Comparison of ENCODE assay signal across 11 mouse cellular contexts in the genomic region with DNA sequence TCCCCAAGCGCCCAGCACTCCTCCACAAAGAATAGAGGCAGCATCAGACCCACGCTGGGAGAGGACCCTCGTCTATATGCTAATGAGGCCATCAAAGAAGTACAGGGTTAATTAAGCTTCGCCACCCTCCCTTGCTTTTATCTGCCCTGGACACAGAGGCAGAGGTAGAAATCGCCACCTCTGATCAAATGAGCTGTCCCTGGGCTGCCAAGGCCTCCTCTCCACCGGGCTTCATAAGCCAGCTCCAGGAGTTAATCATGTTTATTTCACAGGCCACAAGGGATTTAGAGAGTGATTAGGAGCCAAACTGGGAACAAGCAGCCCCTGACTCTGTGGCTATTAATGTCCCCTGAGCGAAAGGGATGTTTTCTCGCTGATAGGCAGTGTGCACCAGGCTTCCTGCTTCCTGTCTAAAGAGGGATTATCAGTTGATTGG.
A peak's percentile ranks its signal among the peaks of the same experiment; 100 is the strongest.
DNase-seq lines count a peak whose midpoint lies in the region; ATAC-seq lines count a peak whose summit lies in the region.
"Had no signal": no experiment of that assay in that cellular context is flagged by ENCODE, and none has a peak within 500 bp of the region (broad histone marks: within the 10 kb centered on the region; RNA-seq: fewer than 3 reads in every experiment).

No protein-coding gene starts in this region.

- WGBS in kidney, embryonic 14.5 days, result 21% methylated on average over 8 of the region's 8 CpGs
- WGBS in forebrain, embryonic 12.5 days, result 3% methylated on average over 8 of the region's 8 CpGs
- WGBS in hindbrain, embryonic 16.5 days, result 17% methylated on average over 8 of the region's 8 CpGs
- 10% methylated on average over 8 of the region's 8 CpGs for WGBS in neural tube, embryonic 14.5 days

- H3K27ac ChIP-seq in kidney, embryonic 14.5 days (ENCODE audit: low read depth, low read length), result no peak overlapping the region
- H3K27ac ChIP-seq in forebrain, embryonic 12.5 days, result peak overlapping the region; percentile 65
- H3K27ac ChIP-seq in hindbrain, embryonic 16.5 days (ENCODE audit: low read depth, low read length), result no peak overlapping the region
- no peak overlapping the region for H3K27ac ChIP-seq in neural tube, embryonic 14.5 days (ENCODE audit: low read depth, low read length)
- H3K27ac ChIP-seq: gastrocnemius, adult 2 months had no signal

- no peaks in the 10 kb centered on the region for H3K4me1 ChIP-seq in kidney, embryonic 14.5 days (ENCODE audit: control insufficient read depth, insufficient read depth, low read length)
- H3K4me1 ChIP-seq in forebrain, embryonic 12.5 days, result peaks cover 38% of the 10 kb centered on the region
- peaks cover 6% of the 10 kb centered on the region; the same call in 1 of the 2 replicates for H3K4me1 ChIP-seq in hindbrain, embryonic 16.5 days (ENCODE audit: control insufficient read depth, insufficient read depth, low read depth, low read length)
- H3K4me1 ChIP-seq in neural tube, embryonic 14.5 days (ENCODE audit: control insufficient read depth, insufficient read depth, low read length), result peaks cover 11% of the 10 kb centered on the region; the same call in 1 of the 2 replicates

- no peak overlapping the region for H3K4me3 ChIP-seq in kidney, embryonic 14.5 days (ENCODE audit: low read length)
- no peak overlapping the region for H3K4me3 ChIP-seq in forebrain, embryonic 12.5 days (replicated peaks)
- H3K4me3 ChIP-seq in hindbrain, embryonic 16.5 days (ENCODE audit: low read length), result no peak overlapping the region
- H3K4me3 ChIP-seq in neural tube, embryonic 14.5 days (ENCODE audit: low read depth, low read length), result no peak overlapping the region
- H3K4me3 ChIP-seq: gastrocnemius, adult 2 months had no signal

- no peaks in the 10 kb centered on the region for H3K36me3 ChIP-seq in kidney, embryonic 14.5 days (ENCODE audit: control insufficient read depth, insufficient read depth, low read length)
- no peaks in the 10 kb centered on the region for H3K36me3 ChIP-seq in forebrain, embryonic 12.5 days (replicated peaks)
- H3K36me3 ChIP-seq in hindbrain, embryonic 16.5 days (ENCODE audit: control insufficient read depth, insufficient read depth, low read length), result no peaks in the 10 kb centered on the region
- H3K36me3 ChIP-seq in neural tube, embryonic 14.5 days (ENCODE audit: control insufficient read depth, insufficient read depth, low read length), result no peaks in the 10 kb centered on the region

- DNase-seq in kidney, adult 8-10 months, result no peak
- DNase-seq in urinary bladder, adult 2 months (ENCODE audit: low spot score), result no peak
- DNase-seq in lung, postnatal 4 days, result no peak
- DNase-seq: adrenal gland, postnatal 14 days; cerebellum, adult 8-10 months; gastrocnemius, adult 2 months; liver had no signal

- H3K27me3 ChIP-seq in kidney, embryonic 14.5 days (ENCODE audit: control insufficient read depth, insufficient read depth, low read length), result no peaks in the 10 kb centered on the region
- H3K27me3 ChIP-seq in forebrain, embryonic 12.5 days, result no peaks in the 10 kb centered on the region
- no peaks in the 10 kb centered on the region for H3K27me3 ChIP-seq in hindbrain, embryonic 16.5 days (replicated peaks; ENCODE audit: control insufficient read depth, insufficient read depth, low read length)
- no peaks in the 10 kb centered on the region for H3K27me3 ChIP-seq in neural tube, embryonic 14.5 days (ENCODE audit: control insufficient read depth, insufficient read depth, low read length)

- H3K9me3 ChIP-seq in kidney, embryonic 14.5 days (ENCODE audit: control insufficient read depth, low read length), result no peaks in the 10 kb centered on the region
- H3K9me3 ChIP-seq in forebrain, embryonic 12.5 days, result no peaks in the 10 kb centered on the region
- no peaks in the 10 kb centered on the region for H3K9me3 ChIP-seq in hindbrain, embryonic 16.5 days (ENCODE audit: control insufficient read depth, low read length)
- no peaks in the 10 kb centered on the region for H3K9me3 ChIP-seq in neural tube, embryonic 14.5 days (ENCODE audit: control insufficient read depth, low read length)

- H3K9ac ChIP-seq in kidney, embryonic 14.5 days (ENCODE audit: low read depth, low read length), result no peak overlapping the region
- H3K9ac ChIP-seq in forebrain, embryonic 12.5 days, result no peak overlapping the region
- no peak overlapping the region for H3K9ac ChIP-seq in hindbrain, embryonic 16.5 days (ENCODE audit: low read depth, low read length)
- H3K9ac ChIP-seq in neural tube, embryonic 14.5 days (replicated peaks; ENCODE audit: low read depth, low read length), result no peak overlapping the region

- no peak overlapping the region for H3K4me2 ChIP-seq in kidney, embryonic 14.5 days (replicated peaks; ENCODE audit: low read depth, low read length)
- H3K4me2 ChIP-seq in forebrain, embryonic 12.5 days, result peak overlapping the region; percentile 13; the same call in 1 of the 2 replicates
- H3K4me2 ChIP-seq in hindbrain, embryonic 16.5 days (ENCODE audit: low read length), result no peak overlapping the region
- no peak overlapping the region for H3K4me2 ChIP-seq in neural tube, embryonic 14.5 days (ENCODE audit: low read depth, low read length)

- ATAC-seq in kidney, embryonic 14.5 days (ENCODE audit: low FRiP score, low TSS enrichment), result 0 out of 2 replicates have a peak, but pooled peaks have one; percentile 34
- peak; percentile 72 for ATAC-seq in forebrain, embryonic 12.5 days (ENCODE audit: low FRiP score)
- ATAC-seq in hindbrain, embryonic 16.5 days, result 0 out of 2 replicates have a peak, but pooled peaks have one; percentile 14
- peak; percentile 72; the same call in 1 of the 2 replicates for ATAC-seq in neural tube, embryonic 14.5 days (ENCODE audit: low read depth)

Comparison
In these comparisons a context has a peak if more than half of its experiments do, and no peak if none do; other contexts are left out.
1. ATAC-seq: peak in every context shown above with its lines; median percentile 72 in forebrain, embryonic 12.5 days; 72 in neural tube, embryonic 14.5 days; 34 in kidney, embryonic 14.5 days; 14 in hindbrain, embryonic 16.5 days.